Mouse (Mus musculus) monocyte, adult 5-6 weeks (primary cell): ENCODE results near the gene Gla. TPM values are rescaled to one million over a fixed set of nuclear protein-coding genes. Genes with fewer than 3 reads are reported as not detected.

ENCODE experiments used
- ATAC-seq: fragments of 153-309, 156-312 bp; replicated peaks from 2 replicates; pipeline ENCODE4 v1.8.0; 2017; ENCODE audit warnings: mild to moderate bottlenecking; ENCODE audit not compliant: low TSS enrichment, insufficient number of reproducible peaks, severe bottlenecking, poor library complexity, low FRiP score
- total RNA-seq: library from RNA; stranded (forward); fragments of 200-1000, 200-491, 200-594 nt; gene quantifications from 3 replicates; pipeline ENCODE4 v1.2.3, GENCODE M21; 2017

Gene Gla
- 10.8 to 17.9 TPM (median 14.2 TPM) in 3 replicates for total RNA-seq

GRCm38 (mm10) chrX:134600659-134601379 is at the start of gene Gla, which contains the start of gene Hnrnph2:
Gene Gla, minus strand, starts transcription at chrX:134601125.
Gene Hnrnph2, plus strand, starts transcription at chrX:134601179.
- peak; percentile 96 for ATAC-seq

- 0 out of 2 replicates have a peak, but pooled peaks have one; percentile 40 for ATAC-seq
Measured at GRCm38 (mm10) chrX:134648031-134648692, 47.2 kb upstream of the Gla start.

- no peak for ATAC-seq
Measured at GRCm38 (mm10) chrX:134647421-134647820, 46.5 kb upstream of the Gla start.

- ATAC-seq, result no peak
Measured at GRCm38 (mm10) chrX:134646338-134646737, 45.4 kb upstream of the Gla start.

- ATAC-seq, result no peak
Measured at GRCm38 (mm10) chrX:134641000-134641760, 40.3 kb upstream of the Gla start.

GRCm38 (mm10) chrX:134635860-134636259 is 34.9 kb upstream of the Gla start:
- ATAC-seq, result no peak

- ATAC-seq, result no peak
Measured at GRCm38 (mm10) chrX:134635111-134635510, 34.2 kb upstream of the Gla start.

GRCm38 (mm10) chrX:134632710-134633109 is 31.8 kb upstream of the Gla start:
- no peak for ATAC-seq

GRCm38 (mm10) chrX:134628200-134628599 is 27.3 kb upstream of the Gla start:
- ATAC-seq, result no peak

- ATAC-seq, result no peak
Measured at GRCm38 (mm10) chrX:134623350-134623749, 22.4 kb upstream of the Gla start.

- no peak for ATAC-seq
Measured at GRCm38 (mm10) chrX:134621685-134622084, 20.8 kb upstream of the Gla start.

GRCm38 (mm10) chrX:134620254-134620865 is 19.4 kb upstream of the Gla start:
- no peak for ATAC-seq

- no peak for ATAC-seq
Measured at GRCm38 (mm10) chrX:134619695-134620094, 18.8 kb upstream of the Gla start.

- ATAC-seq, result no peak
Measured at GRCm38 (mm10) chrX:134614306-134614705, 13.4 kb upstream of the Gla start.

GRCm38 (mm10) chrX:134612285-134612959 is 11.5 kb upstream of the Gla start:
- peak; percentile 79 for ATAC-seq

- no peak for ATAC-seq
Measured at GRCm38 (mm10) chrX:134610984-134611383, 10.1 kb upstream of the Gla start.

GRCm38 (mm10) chrX:134609472-134609871 is 8.5 kb upstream of the Gla start:
- no peak for ATAC-seq

GRCm38 (mm10) chrX:134601380-134602120 is 625 bp upstream of the Gla start:
- 0 out of 2 replicates have a peak, but pooled peaks have one; percentile 38 for ATAC-seq
